11 mouse cellular contexts compared by ENCODE assay signal in the genomic region with DNA sequence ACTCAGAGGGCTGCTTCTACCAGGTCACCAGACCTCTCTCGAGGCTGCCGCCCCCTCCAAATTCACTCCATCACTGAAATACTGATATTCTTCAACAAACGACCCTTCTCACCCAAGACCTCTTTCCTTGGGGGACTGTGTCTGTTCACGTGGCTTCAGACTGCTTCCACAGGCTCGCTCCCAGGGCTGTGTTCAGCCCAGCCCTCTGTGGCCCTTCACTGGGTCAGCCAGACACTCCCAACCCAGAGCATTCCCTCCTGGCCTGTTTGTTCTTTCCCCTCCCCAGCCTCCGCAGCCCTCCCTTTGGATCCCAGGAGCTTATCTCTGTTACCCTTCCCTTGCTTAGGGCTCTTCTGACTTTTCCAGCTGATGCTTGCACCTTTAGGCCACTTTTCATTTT. TPM values are rescaled to one million over a fixed set of nuclear protein-coding genes. Genes with fewer than 3 reads are reported as not detected.
DNase-seq lines count a peak whose midpoint lies in the region; ATAC-seq lines count a peak whose summit lies in the region.
"Had no signal": no experiment of that assay in that cellular context is flagged by ENCODE, and none has a peak within 500 bp of the region (broad histone marks: within the 10 kb centered on the region; RNA-seq: fewer than 3 reads in every experiment).

No protein-coding gene starts in this region.

- intact Hi-C loops in heart, postnatal 25 days (cut with DNase I): no loop called here
- intact Hi-C loops in left cerebral cortex, postnatal 4 days (cut with DNase I): no loop called here

- no peak overlapping the region for H3K4me2 ChIP-seq in lung, embryonic 15.5 days
- H3K4me2 ChIP-seq in stomach, embryonic 16.5 days (ENCODE audit: low read depth, low read length): 0 out of 2 replicates have a peak overlapping the region, but pooled peaks have one; percentile 28
- H3K4me2 ChIP-seq: hindbrain, embryonic 13.5 days; neural tube, embryonic 13.5 days had no signal

- no peak for ATAC-seq in erythroblast, adult 5-6 weeks (replicated peaks; ENCODE audit: low FRiP score, poor library complexity, severe bottlenecking)
- ATAC-seq in lung, embryonic 15.5 days (ENCODE audit: borderline replicate concordance, extremely low read depth, low FRiP score, low TSS enrichment): no peak
- peak; percentile 32; the same call in 1 of the 2 replicates for ATAC-seq in stomach, embryonic 16.5 days (ENCODE audit: insufficient read depth, low FRiP score)

- H3K4me1 ChIP-seq in erythroblast, embryonic 14.5 days (ENCODE audit: control insufficient read depth): peaks cover 85% of the 10 kb centered on the region
- peaks cover 60% of the 10 kb centered on the region for H3K4me1 ChIP-seq in lung, embryonic 15.5 days
- H3K4me1 ChIP-seq in stomach, embryonic 16.5 days (ENCODE audit: control insufficient read depth, insufficient read depth, low read length): peaks cover 30% of the 10 kb centered on the region

- H3K36me3 ChIP-seq in erythroblast, embryonic 14.5 days (ENCODE audit: control insufficient read depth): peaks cover 89% of the 10 kb centered on the region
- no peaks in the 10 kb centered on the region for H3K36me3 ChIP-seq in lung, embryonic 15.5 days
- no peaks in the 10 kb centered on the region for H3K36me3 ChIP-seq in stomach, embryonic 16.5 days (ENCODE audit: control insufficient read depth, insufficient read depth, low read length)
- H3K36me3 ChIP-seq: hindbrain, embryonic 13.5 days; neural tube, embryonic 13.5 days had no signal

- H3K4me3 ChIP-seq in erythroblast, embryonic 14.5 days (replicated peaks): peak overlapping the region; percentile 31
- no peak overlapping the region for H3K4me3 ChIP-seq in lung, embryonic 15.5 days
- no peak overlapping the region for H3K4me3 ChIP-seq in stomach, embryonic 16.5 days (replicated peaks; ENCODE audit: low read length)
- H3K4me3 ChIP-seq: hindbrain, embryonic 13.5 days; neural tube, embryonic 13.5 days had no signal

- no peak overlapping the region for H3K9ac ChIP-seq in lung, embryonic 15.5 days
- peak overlapping the region; percentile 49 for H3K9ac ChIP-seq in stomach, embryonic 16.5 days (ENCODE audit: low read length)
- H3K9ac ChIP-seq: neural tube, embryonic 13.5 days had no signal

- DNase-seq in lung, postnatal 4 days: no peak
- peak; percentile 34 for DNase-seq in heart, postnatal 25 days (ENCODE audit: low spot score)
- DNase-seq in left cerebral cortex, postnatal 4 days: no peak
- DNase-seq in layer of hippocampus, adult 18-20 months (ENCODE audit: low spot score in 2 of 2): no peak
- DNase-seq: B cell, adult 2 months had no signal

- WGBS in lung, embryonic 15.5 days: 37% methylated on average over 6 of the region's 6 CpGs
- WGBS in stomach, embryonic 16.5 days: 48% methylated on average over 6 of the region's 6 CpGs

- no peaks in the 10 kb centered on the region for H3K27me3 ChIP-seq in erythroblast, embryonic 14.5 days (ENCODE audit: control insufficient read depth)
- no peaks in the 10 kb centered on the region for H3K27me3 ChIP-seq in lung, embryonic 15.5 days
- no peaks in the 10 kb centered on the region for H3K27me3 ChIP-seq in stomach, embryonic 16.5 days (ENCODE audit: control insufficient read depth, insufficient read depth, low read length)
- H3K27me3 ChIP-seq: hindbrain, embryonic 13.5 days; neural tube, embryonic 13.5 days had no signal

- no peaks in the 10 kb centered on the region for H3K9me3 ChIP-seq in erythroblast, embryonic 14.5 days (ENCODE audit: control insufficient read depth, low read length)
- H3K9me3 ChIP-seq in lung, embryonic 15.5 days: no peaks in the 10 kb centered on the region
- no peaks in the 10 kb centered on the region for H3K9me3 ChIP-seq in stomach, embryonic 16.5 days (replicated peaks; ENCODE audit: control insufficient read depth, low read length)
- H3K9me3 ChIP-seq: hindbrain, embryonic 13.5 days; neural tube, embryonic 13.5 days had no signal

- H3K27ac ChIP-seq in lung, embryonic 15.5 days: peak overlapping the region; percentile 91
- peak overlapping the region; percentile 92; the same call in 1 of the 2 replicates for H3K27ac ChIP-seq in stomach, embryonic 16.5 days (ENCODE audit: low read length)
- H3K27ac ChIP-seq: neural tube, embryonic 13.5 days had no signal

RNA-seq across cellular contexts. Expression of gene Sp2, which starts 14.3 kb away (rescaled TPM):
- polyA plus RNA-seq in erythroblast, embryonic 14.5 days (2012): 16.7 and 23.0 TPM in 2 replicates
- total RNA-seq in erythroblast, adult 5-6 weeks (2015; ENCODE audit: low replicate concordance): 16.1 and 17.1 TPM in 2 replicates
- 4.4 and 6.1 TPM in 2 replicates for total RNA-seq in erythroblast, adult 5-6 weeks (2017; ENCODE audit: low replicate concordance)
- 15.7 and 17.9 TPM in 2 replicates for polyA plus RNA-seq in lung, embryonic 15.5 days (2015; fragmentation: Nextera tagmentation; extraction: Ambion mirVana)
- total RNA-seq in heart, postnatal 25 days (2021): 10 to 100 TPM in 1 of 2 experiments, 1 to 10 TPM in 1; 9.8 to 11.6 TPM
- 13.4 and 14.6 TPM in 2 replicates for polyA plus RNA-seq in stomach, embryonic 16.5 days (2015; fragmentation: Nextera tagmentation; extraction: Ambion mirVana)
- 10 to 100 TPM in 1 of 2 experiments, 1 to 10 TPM in 1; 9.5 to 11.5 TPM for total RNA-seq in left cerebral cortex, postnatal 4 days (2021)
- 10 to 100 TPM; 13.0 to 13.4 TPM for total RNA-seq in layer of hippocampus, adult 18-20 months (2021)

RNA-seq across cellular contexts. Expression of gene Pnpo, which starts 24.7 kb away (rescaled TPM):
- polyA plus RNA-seq in erythroblast, embryonic 14.5 days (2012): 42.1 and 83.7 TPM in 2 replicates
- 231 and 288 TPM in 2 replicates for total RNA-seq in erythroblast, adult 5-6 weeks (2015; ENCODE audit: low replicate concordance)
- total RNA-seq in erythroblast, adult 5-6 weeks (2017; ENCODE audit: low replicate concordance): 381 and 405 TPM in 2 replicates
- 30.4 and 34.3 TPM in 2 replicates for polyA plus RNA-seq in lung, embryonic 15.5 days (2015; fragmentation: Nextera tagmentation; extraction: Ambion mirVana)
- total RNA-seq in heart, postnatal 25 days (2021): 10 to 100 TPM; 11.3 to 12.9 TPM
- polyA plus RNA-seq in stomach, embryonic 16.5 days (2015; fragmentation: Nextera tagmentation; extraction: Ambion mirVana): 70.7 and 76.8 TPM in 2 replicates
- 10 to 100 TPM; 11.7 to 15.1 TPM for total RNA-seq in left cerebral cortex, postnatal 4 days (2021)
- total RNA-seq in layer of hippocampus, adult 18-20 months (2021): 10 to 100 TPM; 34.2 to 35.0 TPM

RNA-seq across cellular contexts. Expression of gene Prr15l, which starts 40.6 kb away (rescaled TPM):
- 0.95 and 3.0 TPM in 2 replicates for polyA plus RNA-seq in erythroblast, embryonic 14.5 days (2012)
- not detected in 2 replicates for total RNA-seq in erythroblast, adult 5-6 weeks (2015; ENCODE audit: low replicate concordance)
- total RNA-seq in erythroblast, adult 5-6 weeks (2017; ENCODE audit: low replicate concordance): 0.94 and 1.3 TPM in 2 replicates
- polyA plus RNA-seq in lung, embryonic 15.5 days (2015; fragmentation: Nextera tagmentation; extraction: Ambion mirVana): 38.2 and 40.1 TPM in 2 replicates
- 1 to 10 TPM; 1.7 to 2.3 TPM for total RNA-seq in heart, postnatal 25 days (2021)
- polyA plus RNA-seq in stomach, embryonic 16.5 days (2015; fragmentation: Nextera tagmentation; extraction: Ambion mirVana): 70.8 and 81.7 TPM in 2 replicates
- total RNA-seq in left cerebral cortex, postnatal 4 days (2021): not detected
- not detected for total RNA-seq in layer of hippocampus, adult 18-20 months (2021)
- polyA plus RNA-seq: neural tube, embryonic 13.5 days had no signal

RNA-seq across cellular contexts. Expression of gene Sp6, which starts 44.7 kb away (rescaled TPM):
- not detected in 2 replicates for polyA plus RNA-seq in erythroblast, embryonic 14.5 days (2012)
- not detected in 2 replicates for total RNA-seq in erythroblast, adult 5-6 weeks (2015; ENCODE audit: low replicate concordance)
- total RNA-seq in erythroblast, adult 5-6 weeks (2017; ENCODE audit: low replicate concordance): not detected in 2 replicates
- 0.72 and 0.98 TPM in 2 replicates for polyA plus RNA-seq in lung, embryonic 15.5 days (2015; fragmentation: Nextera tagmentation; extraction: Ambion mirVana)
- under 1 TPM; 0.11 to 0.29 TPM for total RNA-seq in heart, postnatal 25 days (2021)
- 6.1 and 9.7 TPM in 2 replicates for polyA plus RNA-seq in stomach, embryonic 16.5 days (2015; fragmentation: Nextera tagmentation; extraction: Ambion mirVana)
- total RNA-seq in left cerebral cortex, postnatal 4 days (2021): 1 to 10 TPM in 1 of 2 experiments, under 1 TPM in 1; 0.92 to 1.1 TPM
- 1 to 10 TPM in 1 of 2 experiments, under 1 TPM in 1; 0.79 to 1.1 TPM for total RNA-seq in layer of hippocampus, adult 18-20 months (2021)

RNA-seq across cellular contexts. Expression of gene Cdk5rap3, which starts 52.2 kb away (rescaled TPM):
- 2.9 and 4.8 TPM in 2 replicates for polyA plus RNA-seq in erythroblast, embryonic 14.5 days (2012)
- 6.1 and 8.6 TPM in 2 replicates for total RNA-seq in erythroblast, adult 5-6 weeks (2015; ENCODE audit: low replicate concordance)
- total RNA-seq in erythroblast, adult 5-6 weeks (2017; ENCODE audit: low replicate concordance): 6.8 and 17.3 TPM in 2 replicates
- polyA plus RNA-seq in lung, embryonic 15.5 days (2015; fragmentation: Nextera tagmentation; extraction: Ambion mirVana): 65.8 and 67.2 TPM in 2 replicates
- total RNA-seq in heart, postnatal 25 days (2021): 10 to 100 TPM; 21.6 to 23.2 TPM
- 68.7 and 75.0 TPM in 2 replicates for polyA plus RNA-seq in stomach, embryonic 16.5 days (2015; fragmentation: Nextera tagmentation; extraction: Ambion mirVana)
- total RNA-seq in left cerebral cortex, postnatal 4 days (2021): 10 to 100 TPM; 63.3 to 65.4 TPM
- 10 to 100 TPM; 34.9 to 35.3 TPM for total RNA-seq in layer of hippocampus, adult 18-20 months (2021)

Comparison
In these comparisons a context has a peak if more than half of its experiments do, and no peak if none do; other contexts are left out.
1. RNA of gene Pnpo, which starts 24.7 kb away (total RNA-seq): 231 to 405 TPM in erythroblast, adult 5-6 weeks; 34.2 to 35.0 TPM in layer of hippocampus, adult 18-20 months, 11.7 to 15.1 TPM in left cerebral cortex, postnatal 4 days and 11.3 to 12.9 TPM in heart, postnatal 25 days; every median in the first group is over 4 times any median in the second.